Mouse (Mus musculus): ENCODE results near the gene Mtx1. TPM values are rescaled to one million over a fixed set of nuclear protein-coding genes. Genes with fewer than 3 reads are reported as not detected.

The Mtx1 gene
- polyA plus RNA-seq, 1 experiment, result 224 TPM

- Histone ChIP-seq H3K27ac (ENCODE audit: control insufficient read depth, insufficient read depth, low read length) (no peak overlapping the region), H3K4me3 (ENCODE audit: control insufficient read depth, insufficient read depth, low read length) (peak overlapping the region; percentile 81), H3K36me3 (ENCODE audit: control insufficient read depth, insufficient read depth, low read length) (no peaks in the 10 kb centered on the region), H3K4me1 (replicated peaks; ENCODE audit: control insufficient read depth, insufficient read depth, low read length) (peaks cover 25% of the 10 kb centered on the region), H3K27me3 (ENCODE audit: control insufficient read depth, insufficient read depth, low read length) (no peaks in the 10 kb centered on the region)
- TF ChIP-seq CTCF (IDR thresholded peaks at IDR 0.05; ENCODE audit: borderline replicate concordance, control insufficient read depth, extremely low read depth, insufficient read depth, low read length, poor library complexity) (0 out of 2 replicates have a peak, but pooled peaks have one; percentile 15), POLR2A (IDR thresholded peaks at IDR 0.05; ENCODE audit: control insufficient read depth, extremely low read depth, insufficient read depth, low read length, poor library complexity) (peak; percentile 78)
- WGBS, result under 1% methylated on average over 20 of the region's 20 CpGs
- DNase-seq, result peak; percentile 80
These were observed 39.6 kb upstream of the Mtx1 start for GRCm38 (mm10) chr3:89266439-89266893.

GRCm38 (mm10) chr3:89262417-89262816, 35.5 kb upstream of the Mtx1 start:
- H3K27ac ChIP-seq (ENCODE audit: control insufficient read depth, insufficient read depth, low read length), result no peak overlapping the region; the same call in 1 of the 2 replicates
- TF ChIP-seq CTCF (IDR thresholded peaks at IDR 0.05; ENCODE audit: borderline replicate concordance, control insufficient read depth, extremely low read depth, insufficient read depth, low read length, poor library complexity), result no peak
- H3K36me3 ChIP-seq (ENCODE audit: control insufficient read depth, insufficient read depth, low read length), result no peaks in the 10 kb centered on the region
- no peak for DNase-seq
- H3K4me3 ChIP-seq (ENCODE audit: control insufficient read depth, insufficient read depth, low read length), result no peak overlapping the region
- H3K4me1 ChIP-seq (replicated peaks; ENCODE audit: control insufficient read depth, insufficient read depth, low read length), result peaks cover 4% of the 10 kb centered on the region
- no peaks in the 10 kb centered on the region for H3K27me3 ChIP-seq (ENCODE audit: control insufficient read depth, insufficient read depth, low read length)
- WGBS, result 74% methylated on average over 10 of the region's 10 CpGs

- Histone ChIP-seq H3K36me3 (ENCODE audit: control insufficient read depth, insufficient read depth, low read length) (no peaks in the 10 kb centered on the region), H3K4me1 (replicated peaks; ENCODE audit: control insufficient read depth, insufficient read depth, low read length) (no peaks in the 10 kb centered on the region), H3K27ac (ENCODE audit: control insufficient read depth, insufficient read depth, low read length) (no peak overlapping the region), H3K27me3 (ENCODE audit: control insufficient read depth, insufficient read depth, low read length) (no peaks in the 10 kb centered on the region), H3K4me3 (ENCODE audit: control insufficient read depth, insufficient read depth, low read length) (no peak overlapping the region)
- TF ChIP-seq POLR2A (IDR thresholded peaks at IDR 0.05; ENCODE audit: control insufficient read depth, extremely low read depth, insufficient read depth, low read length, poor library complexity) (no peak), CTCF (IDR thresholded peaks at IDR 0.05; ENCODE audit: borderline replicate concordance, control insufficient read depth, extremely low read depth, insufficient read depth, low read length, poor library complexity) (no peak)
- 93% methylated on average over 3 of the region's 3 CpGs for WGBS
- no peak for DNase-seq
These were observed 33.3 kb upstream of the Mtx1 start for GRCm38 (mm10) chr3:89260211-89260610.

GRCm38 (mm10) chr3:89259076-89259475, 32.2 kb upstream of the Mtx1 start, which contains the start of gene Dpm3:
Gene Dpm3, plus strand, starts transcription at chr3:89259358.
- Histone ChIP-seq H3K4me1 (replicated peaks; ENCODE audit: control insufficient read depth, insufficient read depth, low read length) (no peaks in the 10 kb centered on the region), H3K27ac (ENCODE audit: control insufficient read depth, insufficient read depth, low read length) (no peak within 1 kb of the TSS), H3K36me3 (ENCODE audit: control insufficient read depth, insufficient read depth, low read length) (no peaks in the 10 kb centered on the region), H3K27me3 (ENCODE audit: control insufficient read depth, insufficient read depth, low read length) (no peaks in the 10 kb centered on the region), H3K4me3 (ENCODE audit: control insufficient read depth, insufficient read depth, low read length) (no peak within 1 kb of the TSS)
- DNase-seq, result no peak
- WGBS, result 79% methylated on average over 7 of the region's 7 CpGs
- TF ChIP-seq POLR2A (IDR thresholded peaks at IDR 0.05; ENCODE audit: control insufficient read depth, extremely low read depth, insufficient read depth, low read length, poor library complexity), result no peak
- TF ChIP-seq CTCF (IDR thresholded peaks at IDR 0.05; ENCODE audit: borderline replicate concordance, control insufficient read depth, extremely low read depth, insufficient read depth, low read length, poor library complexity), result no peak

GRCm38 (mm10) chr3:89256177-89256576, 29.3 kb upstream of the Mtx1 start:
- no peak for DNase-seq

GRCm38 (mm10) chr3:89254994-89255393, 28.1 kb upstream of the Mtx1 start:
- Histone ChIP-seq H3K4me3 (ENCODE audit: control insufficient read depth, insufficient read depth, low read length) (no peak overlapping the region), H3K36me3 (ENCODE audit: control insufficient read depth, insufficient read depth, low read length) (no peaks in the 10 kb centered on the region), H3K27ac (ENCODE audit: control insufficient read depth, insufficient read depth, low read length) (no peak overlapping the region), H3K4me1 (replicated peaks; ENCODE audit: control insufficient read depth, insufficient read depth, low read length) (peaks cover 18% of the 10 kb centered on the region), H3K27me3 (ENCODE audit: control insufficient read depth, insufficient read depth, low read length) (no peaks in the 10 kb centered on the region)
- TF ChIP-seq POLR2A (IDR thresholded peaks at IDR 0.05; ENCODE audit: control insufficient read depth, extremely low read depth, insufficient read depth, low read length, poor library complexity) (no peak), CTCF (IDR thresholded peaks at IDR 0.05; ENCODE audit: borderline replicate concordance, control insufficient read depth, extremely low read depth, insufficient read depth, low read length, poor library complexity) (no peak)
- no peak for DNase-seq
- 95% methylated on average over 5 of the region's 5 CpGs for WGBS

More at GRCm38 (mm10) chr3:89256177-89256576, 29.3 kb upstream of the Mtx1 start:
- WGBS, result 83% methylated on average over 5 of the region's 5 CpGs
- no peak overlapping the region for H3K27ac ChIP-seq (ENCODE audit: control insufficient read depth, insufficient read depth, low read length)
- no peaks in the 10 kb centered on the region for H3K27me3 ChIP-seq (ENCODE audit: control insufficient read depth, insufficient read depth, low read length)
- H3K36me3 ChIP-seq (ENCODE audit: control insufficient read depth, insufficient read depth, low read length), result no peaks in the 10 kb centered on the region
- no peak overlapping the region for H3K4me3 ChIP-seq (ENCODE audit: control insufficient read depth, insufficient read depth, low read length)
- peaks cover 10% of the 10 kb centered on the region for H3K4me1 ChIP-seq (replicated peaks; ENCODE audit: control insufficient read depth, insufficient read depth, low read length)
- TF ChIP-seq POLR2A (IDR thresholded peaks at IDR 0.05; ENCODE audit: control insufficient read depth, extremely low read depth, insufficient read depth, low read length, poor library complexity) (no peak), CTCF (IDR thresholded peaks at IDR 0.05; ENCODE audit: borderline replicate concordance, control insufficient read depth, extremely low read depth, insufficient read depth, low read length, poor library complexity) (no peak)

GRCm38 (mm10) chr3:89251365-89251895, 24.5 kb upstream of the Mtx1 start:
- peaks cover 28% of the 10 kb centered on the region for H3K4me1 ChIP-seq (replicated peaks; ENCODE audit: control insufficient read depth, insufficient read depth, low read length)
- H3K27me3 ChIP-seq (ENCODE audit: control insufficient read depth, insufficient read depth, low read length), result no peaks in the 10 kb centered on the region
- peak; percentile 81 for DNase-seq
- TF ChIP-seq CTCF (IDR thresholded peaks at IDR 0.05; ENCODE audit: borderline replicate concordance, control insufficient read depth, extremely low read depth, insufficient read depth, low read length, poor library complexity), result no peak
- no peak for TF ChIP-seq POLR2A (IDR thresholded peaks at IDR 0.05; ENCODE audit: control insufficient read depth, extremely low read depth, insufficient read depth, low read length, poor library complexity)
- no peaks in the 10 kb centered on the region for H3K36me3 ChIP-seq (ENCODE audit: control insufficient read depth, insufficient read depth, low read length)
- WGBS, result 3% methylated on average over 17 of the region's 17 CpGs
- peak overlapping the region; percentile 46 for H3K4me3 ChIP-seq (ENCODE audit: control insufficient read depth, insufficient read depth, low read length)
- no peak overlapping the region for H3K27ac ChIP-seq (ENCODE audit: control insufficient read depth, insufficient read depth, low read length)

All from thymus, adult 2 months (tissue).